Mouse (Mus musculus) large intestine, adult 2 months (tissue): Measurements from ENCODE around the gene Gm20671. TPM values are rescaled to one million over a fixed set of nuclear protein-coding genes. Genes with fewer than 3 reads are reported as not detected.
"Not testable (repeated sequence)": the region's sequence is repeated elsewhere in the genome, so short reads cannot be mapped to it uniquely, and the experiment has no call there.

Experiments used
- DNase-seq: peaks from one replicate; pipeline ENCODE4 v3.0.0-alpha.2; 2012; ENCODE audit warnings: low read depth, low spot score
- WGBS: fragments of 180-500 bp; shearing (Covaris S2); methylation state at CpG from one replicate; pipeline ENCODE4 v1.1.7; 2018; 5-methylcytosine and 5-hydroxymethylcytosine counted together
- polyA plus RNA-seq: library from polyadenylated mRNA; depleted of rRNA; stranded (reverse); fragments of >200 nt; gene quantifications from 2 replicates; pipeline ENCODE4 v1.2.3, GENCODE M21; 2012; rRNA removed

Gm20671 gene
- 3.5 and 9.4 TPM in 2 replicates for polyA plus RNA-seq

DNA sequence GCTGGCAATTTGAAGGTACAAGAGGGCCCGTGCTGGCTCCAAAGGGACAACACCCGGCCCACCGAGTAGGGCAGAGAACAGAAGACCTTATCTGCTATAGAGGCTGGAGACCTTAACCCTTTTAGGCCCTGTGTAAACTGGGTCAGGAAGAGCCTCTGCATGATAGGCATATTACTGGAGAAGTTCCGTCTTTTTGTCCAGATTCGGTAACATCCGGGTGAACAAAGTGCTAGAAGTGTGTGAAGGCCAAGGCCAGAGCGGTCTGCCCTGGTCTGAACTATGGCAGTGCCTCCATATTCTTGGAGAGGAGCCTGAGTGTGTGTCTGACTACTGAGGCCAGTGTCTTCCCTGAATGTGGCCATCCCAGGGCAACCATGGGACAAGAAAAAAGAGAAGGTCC, at the start of gene Gm20671:
Gm20671 (minus strand) TSS at position 101 of the 400 bp plus-strand sequence.
- no peak for DNase-seq
- 93% methylated on average over 7 of the region's 7 CpGs for WGBS

DNA sequence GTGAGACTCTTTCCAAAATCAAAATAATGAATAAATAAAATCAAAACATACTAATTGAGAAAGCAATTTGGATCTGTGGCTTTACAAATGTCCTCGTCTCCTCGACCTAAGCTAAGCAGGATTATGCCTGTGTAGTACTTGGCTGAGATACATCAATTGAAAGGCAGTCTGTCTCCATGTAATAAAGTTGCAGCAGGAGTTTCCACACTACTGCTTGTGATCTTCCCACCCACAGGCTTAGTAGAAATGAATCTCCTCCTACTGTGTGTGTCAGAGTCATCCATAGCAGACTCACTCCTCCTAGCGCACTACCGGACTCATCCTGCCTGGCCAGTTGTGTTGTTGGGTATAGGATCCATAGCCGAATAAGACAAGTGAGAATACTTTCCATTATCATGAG, 45.4 kb upstream of the Gm20671 start:
- DNase-seq = no peak
- WGBS = 91% methylated on average over 5 of the region's 5 CpGs

DNA sequence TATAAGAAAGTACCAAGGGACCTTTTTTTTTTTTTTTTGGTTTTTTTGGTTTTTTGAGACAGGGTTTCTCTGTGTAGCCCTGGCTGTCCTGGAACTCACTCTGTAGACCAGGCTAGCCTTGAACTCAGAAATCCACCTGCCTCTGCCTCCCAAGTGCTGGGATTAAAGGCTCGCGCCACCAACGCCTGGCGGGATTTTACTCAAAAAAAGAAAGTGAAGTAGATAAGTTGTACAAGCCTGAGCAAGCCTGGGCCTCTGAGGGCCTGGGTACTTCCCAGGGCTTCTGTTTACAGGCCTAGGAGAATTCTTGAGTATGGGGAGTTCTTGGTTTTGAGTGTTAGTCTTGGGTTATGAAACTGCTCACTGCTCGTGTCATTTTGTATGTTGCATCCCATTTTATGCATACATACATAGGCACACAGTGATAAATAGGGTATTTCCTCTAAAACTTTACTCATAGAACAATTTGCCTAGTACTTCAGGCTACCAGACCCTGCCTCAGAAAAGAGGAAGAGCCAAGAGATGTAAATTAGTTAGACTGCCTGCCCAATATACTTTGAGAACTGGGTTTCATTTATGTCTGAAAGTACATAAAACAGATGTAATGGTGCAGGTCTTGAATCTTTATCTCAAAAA, 42.6 kb upstream of the Gm20671 start:
- 97% methylated on average over 5 of the region's 5 CpGs for WGBS
- DNase-seq = no peak

GRCm38 (mm10) chr5:32863253-32864228, 36.6 kb upstream of the Gm20671 start, which contains the start of gene Depdc5:
TSS of gene Depdc5 (plus strand) at chr5:32863701.
- DNase-seq = peak; percentile 50
- under 1% methylated on average over 62 of the region's 64 CpGs for WGBS

DNA sequence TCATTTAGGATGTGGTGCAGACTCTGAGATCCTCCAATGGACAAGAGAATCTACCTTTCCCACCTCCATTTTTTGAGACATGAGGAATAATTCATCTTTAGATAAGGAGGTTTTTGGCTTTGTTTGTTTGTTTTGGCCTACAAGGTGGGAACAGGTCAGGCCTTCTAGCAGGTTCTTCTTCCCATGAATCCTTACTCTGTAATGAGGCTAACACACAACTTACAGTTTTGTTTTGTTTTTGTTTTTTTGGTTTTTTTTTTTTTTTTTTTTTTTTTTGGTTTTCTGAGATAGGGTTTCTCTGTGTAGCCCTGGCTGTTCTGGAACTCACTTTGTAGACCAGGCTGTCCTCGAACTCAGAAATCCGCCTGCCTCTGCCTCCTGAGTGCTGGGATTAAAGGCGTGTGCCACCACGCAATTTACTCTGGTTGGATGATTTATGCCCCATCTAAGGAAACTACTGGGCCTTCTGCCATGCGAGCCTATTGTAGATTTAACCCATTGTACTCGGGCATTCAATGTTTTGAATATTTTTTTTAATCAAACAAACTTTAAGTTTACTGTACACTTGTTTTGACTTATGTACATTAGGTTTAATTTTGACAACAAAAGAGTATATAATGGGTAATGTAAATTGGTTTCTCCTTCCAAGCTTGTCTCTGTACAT, 35.7 kb upstream of the Gm20671 start:
- whole genome bisulfite sequencing = 36% methylated on average over 6 of the region's 6 CpGs
- no peak for DNase-seq

DNA sequence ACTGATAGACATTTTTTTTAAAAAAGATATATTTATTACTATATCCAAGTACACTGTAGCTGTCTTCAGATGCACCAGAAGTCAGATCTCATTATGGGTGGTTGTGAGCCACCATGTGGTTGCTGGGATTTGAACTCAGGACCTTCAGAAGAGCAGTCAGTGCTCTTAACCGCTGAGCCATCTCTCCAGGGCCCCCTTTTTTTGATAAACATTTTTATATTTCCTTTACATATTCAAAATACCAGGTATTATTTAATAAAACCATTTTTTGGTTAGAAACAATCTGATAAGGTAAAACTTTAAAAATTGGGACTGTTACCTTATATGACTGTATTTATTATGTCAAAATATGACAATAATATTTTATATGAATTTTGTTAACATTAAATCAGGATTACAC, 34.2 kb upstream of the Gm20671 start:
- 93% methylated on average over 1 of the region's 1 CpGs for WGBS
- no peak for DNase-seq

DNA sequence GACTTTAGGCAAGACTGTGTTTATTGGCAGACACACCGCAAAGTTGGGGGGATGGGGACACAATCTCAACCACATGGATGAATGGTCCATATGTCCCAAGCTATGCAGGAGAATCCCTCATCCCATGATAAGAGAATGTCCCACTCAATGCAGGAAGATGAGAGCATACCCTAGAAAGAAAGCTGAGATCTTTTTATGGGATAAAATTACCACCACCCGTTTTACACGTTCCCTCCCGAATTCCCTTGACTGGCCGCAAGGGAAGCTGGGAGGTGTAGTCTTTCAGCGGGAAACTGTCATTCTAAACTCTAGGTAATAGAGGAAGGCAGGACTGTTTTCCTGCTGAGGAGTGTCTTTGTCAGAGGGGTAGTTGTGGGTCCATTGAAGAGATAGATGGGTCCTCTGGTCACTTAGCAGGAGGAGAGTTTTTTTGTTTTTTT, 30.9 kb upstream of the Gm20671 start:
- peak; percentile 51 for DNase-seq
- 2% methylated on average over 6 of the region's 6 CpGs for WGBS

- WGBS = 83% methylated on average over 3 of the region's 3 CpGs
- not testable (repeated sequence) for DNase-seq
Measured at GRCm38 (mm10) chr5:32855274-32855673, 28.4 kb upstream of the Gm20671 start.

- DNase-seq = no peak
- WGBS = 92% methylated on average over 4 of the region's 4 CpGs
Measured at GRCm38 (mm10) chr5:32854818-32855217, 27.9 kb upstream of the Gm20671 start.

GRCm38 (mm10) chr5:32853731-32854507, 27.0 kb upstream of the Gm20671 start, which contains the start of gene Prr14l:
TSS of gene Prr14l (minus strand) at chr5:32854256.
- under 1% methylated on average over 50 of the region's 51 CpGs for WGBS
- peak; percentile 90 for DNase-seq

DNA sequence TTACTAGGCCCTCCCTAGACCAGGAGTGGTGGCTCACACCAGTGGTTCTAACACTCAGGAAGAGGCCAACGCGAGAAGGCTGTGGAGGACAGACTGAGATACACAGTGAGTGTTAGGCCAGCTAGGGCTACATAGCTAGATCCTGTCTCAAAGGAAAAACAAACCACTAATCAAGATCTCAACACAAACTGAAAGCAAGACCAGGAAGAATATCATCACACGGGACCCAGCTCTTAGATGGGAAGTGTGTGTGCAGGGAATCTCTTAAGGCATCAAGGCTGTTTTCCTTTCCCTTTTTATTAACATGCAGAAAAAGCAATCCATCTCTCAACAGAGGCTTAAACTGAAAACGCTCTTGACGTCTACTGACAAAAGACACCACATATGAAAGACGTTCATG, 25.1 kb upstream of the Gm20671 start:
- DNase-seq = no peak
- 26% methylated on average over 6 of the region's 6 CpGs for WGBS

DNA sequence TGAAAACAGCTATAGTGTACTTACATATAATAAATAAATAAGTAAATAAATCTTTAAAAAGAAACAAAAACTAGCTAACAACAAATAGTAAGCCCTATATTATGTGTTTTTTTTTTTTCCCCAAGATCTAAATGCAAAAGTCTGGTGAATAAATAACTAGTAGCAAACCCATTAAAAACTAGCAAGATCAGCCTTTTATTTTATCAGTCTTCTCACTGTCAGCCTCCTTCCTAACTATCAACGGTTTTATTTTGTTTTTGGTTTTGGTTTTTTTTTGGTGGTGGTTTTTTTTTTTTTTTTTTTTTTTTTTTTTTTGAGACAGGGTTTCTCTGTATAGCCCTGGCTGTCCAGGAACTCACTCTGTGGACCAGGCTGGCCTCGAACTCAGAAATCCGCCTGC, 22.7 kb upstream of the Gm20671 start:
- DNase-seq = not testable (repeated sequence)
- 88% methylated on average over 3 of the region's 3 CpGs for WGBS

DNA sequence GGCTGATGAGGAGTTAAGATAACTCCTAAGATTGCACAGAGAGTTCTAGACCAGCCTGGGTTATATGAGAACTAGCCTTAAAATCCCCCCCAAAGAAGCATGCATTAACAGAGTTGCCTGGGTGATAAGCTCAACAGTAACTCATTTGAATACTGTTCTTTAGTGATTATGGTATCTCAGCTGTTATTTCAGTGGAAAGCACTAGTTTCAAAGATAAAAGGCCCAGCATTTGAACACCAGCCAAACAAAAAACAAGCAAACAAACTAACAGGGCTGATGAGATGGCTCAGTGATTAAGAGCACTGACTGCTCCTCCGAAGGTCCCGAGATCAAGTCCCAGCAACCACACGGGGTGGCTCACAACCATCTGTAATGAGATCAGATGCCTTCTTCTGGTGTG, 22.3 kb upstream of the Gm20671 start:
- DNase-seq = no peak
- WGBS = 95% methylated on average over 3 of the region's 3 CpGs

- DNase-seq = no peak
- WGBS = 94% methylated on average over 2 of the region's 2 CpGs
Measured at GRCm38 (mm10) chr5:32840029-32840428, 13.1 kb upstream of the Gm20671 start.

DNA sequence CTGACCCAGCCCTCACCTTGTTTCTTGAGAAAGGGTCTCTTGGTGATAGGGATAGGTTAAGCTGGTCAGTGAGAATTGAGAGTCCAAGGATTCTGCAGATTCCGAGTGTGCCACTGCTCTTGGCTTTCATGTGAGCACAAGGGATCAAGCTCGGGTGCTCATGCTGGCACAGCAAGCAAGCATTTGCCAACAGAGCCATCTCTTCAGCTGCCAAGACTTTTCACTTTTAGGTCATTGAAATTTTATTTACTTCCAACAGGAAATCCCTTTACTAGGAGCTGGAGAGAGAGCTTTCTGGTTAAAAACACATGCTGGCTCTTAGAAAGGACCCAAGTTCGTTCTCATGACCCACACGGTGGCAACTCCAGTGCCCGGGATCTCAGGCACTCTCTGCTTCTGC, 10.1 kb upstream of the Gm20671 start:
- no peak for DNase-seq
- WGBS = 81% methylated on average over 5 of the region's 5 CpGs

- 86% methylated on average over 1 of the region's 1 CpGs for WGBS
- no peak for DNase-seq
Measured at GRCm38 (mm10) chr5:32834497-32834896, 7.6 kb upstream of the Gm20671 start.

DNA sequence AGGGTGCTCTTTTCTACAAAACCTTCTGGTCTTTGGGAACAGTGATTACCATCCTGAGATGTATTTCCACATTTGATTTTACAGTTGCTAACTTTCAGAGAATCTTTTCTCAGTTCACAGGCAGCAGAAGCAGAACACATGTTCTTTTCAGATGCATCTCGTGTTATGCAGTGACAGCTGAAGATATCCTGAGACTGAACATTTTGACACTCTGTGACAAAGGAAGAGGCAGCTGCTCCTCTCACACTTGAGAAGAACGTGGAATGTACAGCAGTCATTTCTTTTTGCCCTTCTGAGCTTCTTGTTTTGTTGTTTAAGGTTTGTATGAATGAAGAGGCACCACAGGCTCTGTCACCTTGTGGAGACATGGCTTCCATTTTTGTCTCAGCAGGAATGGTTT, 3.1 kb upstream of the Gm20671 start:
- 87% methylated on average over 2 of the region's 2 CpGs for WGBS
- no peak for DNase-seq

DNA sequence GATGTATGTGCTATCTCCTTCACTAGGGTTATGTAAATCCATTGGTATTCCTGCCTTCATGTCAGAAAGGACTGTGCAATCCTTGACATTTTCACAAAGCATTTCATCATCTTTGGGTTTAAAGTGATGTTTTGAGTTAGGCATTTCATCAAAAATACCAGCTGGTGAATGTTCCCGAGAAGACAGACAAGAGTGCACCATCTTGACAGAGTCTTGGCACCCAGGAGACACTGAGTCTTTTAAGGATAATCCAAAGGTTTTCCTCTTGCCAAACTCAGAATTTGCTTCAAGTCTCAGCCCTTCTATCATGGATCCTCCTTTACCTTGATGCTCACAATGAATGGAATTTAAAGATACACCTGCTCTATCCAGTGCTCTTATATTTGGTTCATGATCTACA, 1.9 kb upstream of the Gm20671 start:
- DNase-seq = not testable (repeated sequence)
- WGBS = 86% methylated on average over 1 of the region's 1 CpGs

GRCm38 (mm10) chr5:32820471-32820870, 6.4 kb downstream of the Gm20671 start:
- WGBS = 95% methylated on average over 8 of the region's 8 CpGs
- DNase-seq = no peak
